Comparison of ENCODE assay signal across 10 mouse cellular contexts in the genomic region with DNA sequence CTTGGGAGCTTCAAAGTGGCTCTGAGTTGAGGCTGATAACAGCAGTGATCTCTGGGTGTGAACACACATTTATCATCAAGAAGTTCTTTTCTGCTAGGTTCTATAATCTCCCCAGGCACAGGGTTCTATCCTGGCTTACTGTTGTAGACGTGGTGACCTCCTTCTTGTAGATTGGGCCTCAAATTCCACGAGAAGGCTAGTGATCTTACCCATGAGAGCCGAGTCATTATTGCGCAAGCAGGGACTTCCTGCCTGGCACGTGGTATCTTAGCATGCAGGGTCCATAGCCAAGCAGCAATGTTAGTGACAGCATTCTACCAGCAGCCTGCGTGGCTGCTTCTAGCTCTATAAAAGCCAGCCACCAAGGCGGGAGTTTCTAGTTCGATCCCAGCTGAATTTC. TPM values are rescaled to one million over a fixed set of nuclear protein-coding genes. Genes with fewer than 3 reads are reported as not detected.
A peak's percentile ranks its signal among the peaks of the same experiment; 100 is the strongest.
DNase-seq lines count a peak whose midpoint lies in the region; ATAC-seq and TF ChIP-seq lines count a peak whose summit lies in the region.
"Had no signal": no experiment of that assay in that cellular context is flagged by ENCODE, and none has a peak within 500 bp of the region (broad histone marks: within the 10 kb centered on the region; RNA-seq: fewer than 3 reads in every experiment).

No protein-coding gene starts in this region.

- H3K36me3 ChIP-seq in liver, embryonic 14.5 days (replicated peaks; ENCODE audit: control insufficient read depth, insufficient read depth, low read depth), result peaks cover 7% of the 10 kb centered on the region
- peaks cover 5% of the 10 kb centered on the region for H3K36me3 ChIP-seq in stomach, postnatal 0 days (ENCODE audit: control insufficient read depth, insufficient read depth, low read length)
- 0 out of 2 replicates have a peak, but pooled peaks cover 3% of the 10 kb centered on the region for H3K36me3 ChIP-seq in midbrain, embryonic 14.5 days (ENCODE audit: control insufficient read depth, insufficient read depth, low read length)

- TF ChIP-seq CTCF in liver, embryonic 14.5 days (IDR thresholded peaks at IDR 0.05; ENCODE audit: low read depth), result no peak
- no peak for TF ChIP-seq CTCF in stomach, postnatal 0 days (IDR thresholded peaks at IDR 0.05; ENCODE audit: low read depth)
- TF ChIP-seq CTCF in layer of hippocampus, adult 2 months (conservative IDR thresholded peaks at IDR 0.05), result no peak

- no peak overlapping the region for H3K9ac ChIP-seq in liver, embryonic 14.5 days (replicated peaks)
- no peak overlapping the region for H3K9ac ChIP-seq in stomach, postnatal 0 days (ENCODE audit: low read length)
- H3K9ac ChIP-seq in midbrain, embryonic 14.5 days (replicated peaks; ENCODE audit: low read length), result no peak overlapping the region

- no peak overlapping the region for H3K4me3 ChIP-seq in liver, embryonic 14.5 days (ENCODE audit: insufficient read depth in 1 of 2, low read depth in 2 of 2, low read length in 2 of 2)
- no peak overlapping the region for H3K4me3 ChIP-seq in stomach, postnatal 0 days (ENCODE audit: low read depth, low read length)
- no peak overlapping the region for H3K4me3 ChIP-seq in midbrain, embryonic 14.5 days (replicated peaks; ENCODE audit: low read depth, low read length)
- no peak overlapping the region for H3K4me3 ChIP-seq in layer of hippocampus, adult 2 months

- WGBS in liver, embryonic 14.5 days (ENCODE audit: insufficient replicate concordance), result 21% methylated on average over 8 of the region's 8 CpGs
- WGBS in stomach, postnatal 0 days, result 75% methylated on average over 8 of the region's 8 CpGs
- 93% methylated on average over 8 of the region's 8 CpGs for WGBS in midbrain, embryonic 14.5 days

- peaks cover 40 to 65% of the 10 kb centered on the region in 2 experiments for H3K4me1 ChIP-seq in liver, embryonic 14.5 days (replicated peaks; ENCODE audit: control insufficient read depth in 2 of 2, insufficient read depth in 2 of 2, low read length in 1 of 2)
- H3K4me1 ChIP-seq in stomach, postnatal 0 days (replicated peaks; ENCODE audit: control insufficient read depth, insufficient read depth), result no peaks in the 10 kb centered on the region
- no peaks in the 10 kb centered on the region for H3K4me1 ChIP-seq in midbrain, embryonic 14.5 days (ENCODE audit: control insufficient read depth, insufficient read depth, low read length)

- DNase-seq in spleen, postnatal 36 days (ENCODE audit: low spot score in 2 of 2), result peak; percentile 23 to 35
- DNase-seq in spleen, postnatal 14 days (ENCODE audit: low spot score in 2 of 2), result no peak
- peak; percentile 44 for DNase-seq in fibroblast of lung, adult 2 months (ENCODE audit: low read depth)
- DNase-seq in liver, embryonic 14.5 days (ENCODE audit: low read depth in 3 of 3, low spot score in 3 of 3), result peak; percentile 45 to 70 (median 52)
- DNase-seq in stomach, postnatal 0 days (ENCODE audit: low spot score), result no peak
- no peak for DNase-seq in cerebellum, postnatal 14 days
- no peak for DNase-seq in midbrain, embryonic 14.5 days
- no peak for DNase-seq in layer of hippocampus, adult 2 months (ENCODE audit: low spot score in 2 of 2)

- peak overlapping the region; percentile 50 for H3K27ac ChIP-seq in liver, embryonic 14.5 days
- H3K27ac ChIP-seq in stomach, postnatal 0 days (replicated peaks), result no peak overlapping the region
- no peak overlapping the region for H3K27ac ChIP-seq in midbrain, embryonic 14.5 days (replicated peaks; ENCODE audit: low read depth, low read length)
- H3K27ac ChIP-seq in layer of hippocampus, adult 2 months, result no peak overlapping the region
- H3K27ac ChIP-seq: kidney, postnatal 0 days had no signal

- H3K9me3 ChIP-seq in liver, embryonic 14.5 days (ENCODE audit: control insufficient read depth, low read length), result no peaks in the 10 kb centered on the region
- H3K9me3 ChIP-seq in stomach, postnatal 0 days (ENCODE audit: control insufficient read depth, low read length), result no peaks in the 10 kb centered on the region
- H3K9me3 ChIP-seq in midbrain, embryonic 14.5 days (ENCODE audit: control insufficient read depth, low read length), result peaks cover 10% of the 10 kb centered on the region; the same call in 1 of the 2 replicates

- peak; percentile 84 for ATAC-seq in liver, embryonic 14.5 days (ENCODE audit: insufficient read depth)
- peak; percentile 28; the same call in 1 of the 2 replicates for ATAC-seq in stomach, postnatal 0 days (ENCODE audit: low FRiP score, low TSS enrichment)
- no peak for ATAC-seq in midbrain, embryonic 14.5 days (ENCODE audit: low FRiP score, low TSS enrichment)

- peak overlapping the region; percentile 9; the same call in 1 of the 2 replicates for H3K4me2 ChIP-seq in liver, embryonic 14.5 days (ENCODE audit: low read depth)
- H3K4me2 ChIP-seq in stomach, postnatal 0 days (replicated peaks; ENCODE audit: low read depth), result no peak overlapping the region
- H3K4me2 ChIP-seq in midbrain, embryonic 14.5 days (ENCODE audit: low read length), result no peak overlapping the region
- H3K4me2 ChIP-seq: midbrain, embryonic 11.5 days had no signal

- no peaks in the 10 kb centered on the region for H3K27me3 ChIP-seq in liver, embryonic 14.5 days (ENCODE audit: control insufficient read depth, insufficient read depth, low read length)
- H3K27me3 ChIP-seq in stomach, postnatal 0 days (ENCODE audit: control insufficient read depth, insufficient read depth, low read length), result no peaks in the 10 kb centered on the region
- H3K27me3 ChIP-seq in midbrain, embryonic 14.5 days (ENCODE audit: control insufficient read depth, insufficient read depth, low read length), result no peaks in the 10 kb centered on the region

- peak; percentile 70 for TF ChIP-seq EP300 in liver, embryonic 14.5 days (IDR thresholded peaks at IDR 0.05; ENCODE audit: low read depth)
- TF ChIP-seq EP300 in stomach, postnatal 0 days (optimal IDR thresholded peaks at IDR 0.05), result no peak

RNA-seq across cellular contexts. Expression of gene Nrip1, which starts 32.0 kb away (rescaled TPM):
- 2.5 and 3.5 TPM in 2 replicates for polyA plus RNA-seq in liver, embryonic 14.5 days (2012; rRNA removed)
- 11.7 and 15.5 TPM in 2 replicates for polyA plus RNA-seq in liver, embryonic 14.5 days (2014; fragmentation: Nextera tagmentation; extraction: Ambion mirVana)
- 13.0 and 15.7 TPM in 2 replicates for polyA plus RNA-seq in stomach, postnatal 0 days (2015; fragmentation: Nextera tagmentation; extraction: Ambion mirVana)
- 28.9 and 34.7 TPM in 2 replicates for polyA plus RNA-seq in midbrain, embryonic 14.5 days (2014; fragmentation: Nextera tagmentation; extraction: Ambion mirVana)
- total RNA-seq in layer of hippocampus, adult 2 months (2021), result 10 to 100 TPM; 56.1 to 60.0 TPM

Comparison
In these comparisons a context has a peak if more than half of its experiments do, and no peak if none do; other contexts are left out.
1. DNase-seq: peak in spleen, postnatal 36 days (2 of 2), fibroblast of lung, adult 2 months (single experiment) and liver, embryonic 14.5 days (3 of 3); none in spleen, postnatal 14 days (0 of 2), stomach, postnatal 0 days (single experiment), cerebellum, postnatal 14 days (0 of 2), midbrain, embryonic 14.5 days (single experiment) and layer of hippocampus, adult 2 months (0 of 2).